Mouse (Mus musculus): ENCODE measurements at regions not wholly inside any gene's neighbourhood (a gene's known extent, or its start where the extent isn't known, plus 50 kb on each side); places are given as distances from the start of the nearest gene placed in this dataset.

DNA sequence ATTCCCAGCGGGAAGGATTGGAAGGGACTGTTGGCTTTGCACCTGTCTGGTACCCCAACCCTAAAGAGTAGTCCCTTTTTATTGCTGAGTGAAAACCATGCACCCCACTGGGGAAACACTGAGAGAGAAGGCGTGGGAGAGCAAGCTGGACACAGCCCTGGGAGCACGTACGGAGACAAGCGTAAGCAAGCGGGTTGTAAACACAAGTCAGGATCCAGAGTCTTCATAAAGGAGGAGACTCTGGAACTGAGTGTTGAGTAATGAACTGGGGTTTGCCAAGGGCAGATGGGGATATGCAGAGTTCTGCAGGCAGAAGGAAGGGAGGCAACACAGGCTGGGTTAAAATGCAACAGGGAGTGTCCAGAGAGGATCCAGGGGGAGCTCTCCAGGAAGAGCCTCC is 141.5 kb upstream of the Dyrk2 start:
- no peak overlapping the region for H3K4me3 ChIP-seq (ENCODE audit: low read length)
- 73% methylated on average over 6 of the region's 6 CpGs for WGBS
- peaks cover 4% of the 10 kb centered on the region; the same call in 1 of the 2 replicates for H3K4me1 ChIP-seq (ENCODE audit: control insufficient read depth, insufficient read depth, low read length)
- H3K9ac ChIP-seq (ENCODE audit: low read depth, low read length): no peak overlapping the region
- H3K36me3 ChIP-seq (ENCODE audit: control insufficient read depth, insufficient read depth, low read length): no peaks in the 10 kb centered on the region
- no peaks in the 10 kb centered on the region for H3K27me3 ChIP-seq (ENCODE audit: control insufficient read depth, insufficient read depth, low read length)
- no peak overlapping the region for H3K27ac ChIP-seq (ENCODE audit: low read depth, low read length)
- H3K9me3 ChIP-seq (ENCODE audit: control insufficient read depth, low read length): no peaks in the 10 kb centered on the region
- H3K4me2 ChIP-seq (replicated peaks; ENCODE audit: low read depth, low read length): no peak overlapping the region
- no peak for ATAC-seq (ENCODE audit: low FRiP score, low TSS enrichment)

DNA sequence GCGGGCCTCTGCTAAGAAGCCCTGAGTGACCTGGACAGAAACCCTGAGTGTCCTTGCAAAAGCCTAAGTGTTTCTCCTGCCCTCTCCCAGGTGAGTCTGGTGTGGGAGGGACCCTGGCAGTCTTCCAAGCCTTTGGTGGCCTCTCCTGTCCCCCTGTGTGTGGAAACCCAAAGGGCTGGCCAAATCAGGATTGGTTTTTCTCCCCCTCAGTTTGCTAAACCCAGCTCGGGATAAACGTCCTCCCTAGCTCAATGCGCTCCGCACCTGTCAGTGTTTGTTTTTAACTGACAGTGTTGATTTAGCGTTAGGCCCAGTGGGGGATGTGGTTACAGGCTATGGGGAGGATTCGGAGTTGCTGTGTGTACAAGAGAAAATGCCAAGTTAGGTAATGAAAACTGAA is 140.9 kb upstream of the Dyrk2 start:
- no peak; the same call in 1 of the 2 replicates for ATAC-seq (ENCODE audit: low FRiP score, low TSS enrichment)
- no peaks in the 10 kb centered on the region for H3K36me3 ChIP-seq (ENCODE audit: control insufficient read depth, insufficient read depth, low read length)
- no peak overlapping the region for H3K27ac ChIP-seq (ENCODE audit: low read depth, low read length)
- no peaks in the 10 kb centered on the region for H3K27me3 ChIP-seq (ENCODE audit: control insufficient read depth, insufficient read depth, low read length)
- peaks cover 4% of the 10 kb centered on the region; the same call in 1 of the 2 replicates for H3K4me1 ChIP-seq (ENCODE audit: control insufficient read depth, insufficient read depth, low read length)
- H3K4me3 ChIP-seq (ENCODE audit: low read length): no peak overlapping the region
- WGBS: 14% methylated on average over 7 of the region's 7 CpGs
- no peak overlapping the region for H3K9ac ChIP-seq (ENCODE audit: low read depth, low read length)
- no peaks in the 10 kb centered on the region for H3K9me3 ChIP-seq (ENCODE audit: control insufficient read depth, low read length)
- H3K4me2 ChIP-seq (replicated peaks; ENCODE audit: low read depth, low read length): no peak overlapping the region

DNA sequence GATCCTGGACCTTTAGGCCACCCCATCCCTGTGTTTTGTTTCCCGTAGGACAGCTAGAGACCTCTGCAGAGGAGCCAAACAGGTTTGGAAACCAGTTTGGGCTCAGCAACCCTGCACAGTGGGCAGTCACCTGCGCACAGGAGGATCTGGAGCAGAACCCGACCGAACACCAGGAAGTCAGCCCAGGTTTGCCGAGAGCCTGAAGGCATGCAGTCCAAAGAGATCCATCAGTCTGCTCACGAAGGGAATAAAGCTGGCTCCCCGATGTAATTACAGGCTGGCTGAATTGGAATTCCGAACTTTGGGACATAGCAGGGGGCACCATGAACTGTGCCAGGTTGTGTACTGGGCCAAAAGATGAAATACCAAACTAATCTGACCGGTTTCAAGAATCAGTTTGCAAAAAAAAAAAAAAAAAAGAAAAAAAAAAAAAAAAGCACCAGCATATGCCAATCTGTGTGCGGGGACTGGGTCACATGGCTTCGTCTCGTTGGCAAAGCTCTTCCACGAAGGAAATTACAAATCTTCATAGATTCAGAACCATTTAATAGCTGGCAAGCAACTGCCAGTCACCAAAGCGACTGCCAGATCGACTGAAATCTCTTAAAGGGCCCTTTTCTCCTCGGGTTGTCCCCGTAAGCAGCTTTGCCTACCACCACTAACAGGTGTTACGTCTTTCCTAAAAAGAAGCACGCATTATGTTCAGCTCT is 137.0 kb upstream of the Dyrk2 start:
- Histone ChIP-seq H3K9me3 (ENCODE audit: control insufficient read depth, low read length) (no peaks in the 10 kb centered on the region), H3K27me3 (ENCODE audit: control insufficient read depth, insufficient read depth, low read length) (no peaks in the 10 kb centered on the region), H3K9ac (ENCODE audit: low read depth, low read length) (no peak overlapping the region), H3K4me3 (ENCODE audit: low read length) (no peak overlapping the region), H3K36me3 (ENCODE audit: control insufficient read depth, insufficient read depth, low read length) (no peaks in the 10 kb centered on the region), H3K4me1 (ENCODE audit: control insufficient read depth, insufficient read depth, low read length) (peaks cover 4% of the 10 kb centered on the region; the same call in 1 of the 2 replicates), H3K4me2 (replicated peaks; ENCODE audit: low read depth, low read length) (no peak overlapping the region), H3K27ac (ENCODE audit: low read depth, low read length) (no peak overlapping the region)
- 79% methylated on average over 19 of the region's 19 CpGs for WGBS
- ATAC-seq (ENCODE audit: low FRiP score, low TSS enrichment): no peak; the same call in 1 of the 2 replicates

DNA sequence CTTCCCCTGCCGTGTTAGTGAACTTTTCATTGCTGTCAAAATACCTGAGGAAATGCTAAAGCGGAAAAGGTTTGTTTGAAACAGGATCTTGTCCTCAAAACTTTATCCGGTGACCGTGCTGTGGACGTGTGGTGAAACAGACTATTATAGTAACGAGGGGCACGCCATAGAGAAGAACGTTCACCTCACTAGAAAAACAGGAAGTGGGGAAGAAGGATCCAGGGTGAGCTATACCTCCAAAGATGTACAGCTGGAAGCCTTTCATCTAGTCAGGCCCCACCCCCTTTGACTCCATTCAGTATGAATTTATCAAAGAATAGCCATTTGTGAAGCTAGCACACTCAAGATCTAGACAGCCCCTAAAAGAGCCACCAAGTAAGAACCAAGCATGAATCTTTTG is 135.5 kb upstream of the Dyrk2 start:
- Histone ChIP-seq H3K4me2 (replicated peaks; ENCODE audit: low read depth, low read length) (no peak overlapping the region), H3K27me3 (ENCODE audit: control insufficient read depth, insufficient read depth, low read length) (no peaks in the 10 kb centered on the region), H3K9ac (ENCODE audit: low read depth, low read length) (no peak overlapping the region), H3K4me3 (ENCODE audit: low read length) (no peak overlapping the region), H3K9me3 (ENCODE audit: control insufficient read depth, low read length) (no peaks in the 10 kb centered on the region), H3K36me3 (ENCODE audit: control insufficient read depth, insufficient read depth, low read length) (no peaks in the 10 kb centered on the region), H3K27ac (ENCODE audit: low read depth, low read length) (no peak overlapping the region), H3K4me1 (ENCODE audit: control insufficient read depth, insufficient read depth, low read length) (no peaks in the 10 kb centered on the region)
- no peak for ATAC-seq (ENCODE audit: low FRiP score, low TSS enrichment)
- WGBS: 80% methylated on average over 8 of the region's 8 CpGs

DNA sequence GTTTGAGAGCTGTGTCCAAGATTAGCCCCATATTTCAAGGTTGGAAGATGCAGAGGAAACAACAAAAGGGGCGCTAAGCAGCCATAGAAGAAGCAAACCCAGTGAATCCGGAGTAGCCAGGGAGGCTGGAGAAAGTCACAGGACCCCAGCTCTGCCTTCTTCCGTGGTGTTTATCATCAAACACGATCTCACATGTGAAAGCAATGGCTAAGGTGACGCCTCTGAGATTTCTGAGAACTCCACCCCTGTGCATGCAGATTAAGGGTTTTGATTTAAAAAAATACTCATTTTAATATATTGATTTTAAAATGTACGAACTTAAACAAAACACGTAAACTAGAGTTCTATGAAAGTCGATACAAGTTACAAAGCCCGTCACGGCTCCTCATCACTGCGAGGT is 134.4 kb upstream of the Dyrk2 start:
- Histone ChIP-seq H3K9ac (ENCODE audit: low read depth, low read length) (no peak overlapping the region), H3K36me3 (ENCODE audit: control insufficient read depth, insufficient read depth, low read length) (no peaks in the 10 kb centered on the region), H3K27me3 (ENCODE audit: control insufficient read depth, insufficient read depth, low read length) (no peaks in the 10 kb centered on the region), H3K4me1 (ENCODE audit: control insufficient read depth, insufficient read depth, low read length) (no peaks in the 10 kb centered on the region), H3K9me3 (ENCODE audit: control insufficient read depth, low read length) (no peaks in the 10 kb centered on the region), H3K27ac (ENCODE audit: low read depth, low read length) (no peak overlapping the region), H3K4me3 (ENCODE audit: low read length) (no peak overlapping the region), H3K4me2 (replicated peaks; ENCODE audit: low read depth, low read length) (no peak overlapping the region)
- 87% methylated on average over 11 of the region's 11 CpGs for WGBS
- no peak for ATAC-seq (ENCODE audit: low FRiP score, low TSS enrichment)

DNA sequence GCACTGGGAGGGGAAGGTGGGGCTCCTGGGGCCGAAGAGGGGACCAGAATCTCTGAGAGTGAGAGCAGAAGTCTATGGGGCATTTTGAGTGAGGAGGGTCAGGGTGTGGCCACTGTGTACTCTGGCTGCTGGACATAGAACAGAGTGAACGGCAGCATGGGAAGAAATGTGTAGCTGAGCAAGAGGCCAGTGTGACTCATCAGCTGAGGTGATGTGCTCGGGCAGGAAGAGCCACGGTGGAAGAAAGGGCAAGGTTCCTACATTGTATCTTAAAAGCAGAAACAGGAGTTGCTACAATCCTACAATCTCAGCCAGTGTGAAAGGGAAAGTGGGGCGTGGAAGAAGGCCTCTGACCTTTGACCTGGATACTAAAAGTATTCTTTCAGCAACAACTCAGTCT is 133.8 kb upstream of the Dyrk2 start:
- no peak overlapping the region for H3K9ac ChIP-seq (ENCODE audit: low read depth, low read length)
- H3K4me1 ChIP-seq (ENCODE audit: control insufficient read depth, insufficient read depth, low read length): no peaks in the 10 kb centered on the region
- no peaks in the 10 kb centered on the region for H3K27me3 ChIP-seq (ENCODE audit: control insufficient read depth, insufficient read depth, low read length)
- no peaks in the 10 kb centered on the region for H3K36me3 ChIP-seq (ENCODE audit: control insufficient read depth, insufficient read depth, low read length)
- ATAC-seq (ENCODE audit: low FRiP score, low TSS enrichment): no peak
- no peak overlapping the region for H3K27ac ChIP-seq (ENCODE audit: low read depth, low read length)
- H3K4me2 ChIP-seq (replicated peaks; ENCODE audit: low read depth, low read length): no peak overlapping the region
- H3K4me3 ChIP-seq (ENCODE audit: low read length): no peak overlapping the region
- WGBS: 64% methylated on average over 5 of the region's 5 CpGs
- H3K9me3 ChIP-seq (ENCODE audit: control insufficient read depth, low read length): no peaks in the 10 kb centered on the region

DNA sequence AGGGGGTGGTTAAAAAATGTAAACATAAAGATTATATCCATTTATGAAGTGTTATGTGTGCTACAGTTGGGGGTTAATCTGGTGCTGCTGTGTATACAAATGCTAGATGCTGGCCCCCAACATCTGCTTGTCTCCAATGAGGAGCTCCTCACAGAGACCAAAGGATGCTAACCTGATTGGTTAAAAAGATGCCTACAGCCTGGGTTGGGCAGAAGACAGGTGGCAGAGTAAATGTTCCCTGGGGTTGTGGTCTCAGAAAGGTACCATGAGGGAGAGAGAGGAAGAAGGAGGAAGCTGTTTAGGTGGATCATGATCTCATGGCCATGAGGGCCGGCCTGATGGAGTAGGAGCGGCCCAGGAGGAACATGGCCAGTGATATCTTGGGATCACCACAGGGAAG is 133.0 kb upstream of the Dyrk2 start:
- H3K4me2 ChIP-seq (replicated peaks; ENCODE audit: low read depth, low read length): no peak overlapping the region
- ATAC-seq (ENCODE audit: low FRiP score, low TSS enrichment): no peak
- H3K27ac ChIP-seq (ENCODE audit: low read depth, low read length): no peak overlapping the region
- no peaks in the 10 kb centered on the region for H3K27me3 ChIP-seq (ENCODE audit: control insufficient read depth, insufficient read depth, low read length)
- H3K36me3 ChIP-seq (ENCODE audit: control insufficient read depth, insufficient read depth, low read length): no peaks in the 10 kb centered on the region
- WGBS: 98% methylated on average over 2 of the region's 2 CpGs
- H3K9me3 ChIP-seq (ENCODE audit: control insufficient read depth, low read length): no peaks in the 10 kb centered on the region
- no peaks in the 10 kb centered on the region for H3K4me1 ChIP-seq (ENCODE audit: control insufficient read depth, insufficient read depth, low read length)
- no peak overlapping the region for H3K4me3 ChIP-seq (ENCODE audit: low read length)
- H3K9ac ChIP-seq (ENCODE audit: low read depth, low read length): no peak overlapping the region

DNA sequence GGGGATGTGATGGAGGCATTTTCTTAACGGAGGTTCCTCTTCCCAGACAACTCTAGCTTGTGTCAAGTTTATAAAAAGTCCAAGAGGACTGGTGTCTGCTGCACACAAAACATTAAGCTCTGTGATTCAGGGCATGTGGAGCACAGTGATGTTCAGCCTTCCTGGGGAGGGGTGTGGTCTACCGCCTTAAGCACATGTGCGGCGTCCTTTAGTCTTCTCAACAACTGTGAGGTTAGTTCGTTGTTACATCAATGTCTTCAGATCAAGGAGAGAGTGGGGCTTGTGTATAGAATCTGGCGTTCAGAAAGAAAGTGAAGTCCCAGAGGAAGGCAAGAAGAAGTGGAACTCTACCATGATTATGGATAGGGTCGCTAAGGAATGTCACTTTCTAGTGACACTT is 131.9 kb upstream of the Dyrk2 start:
- 90% methylated on average over 7 of the region's 7 CpGs for WGBS
- ATAC-seq (ENCODE audit: low FRiP score, low TSS enrichment): no peak
- H3K27me3 ChIP-seq (ENCODE audit: control insufficient read depth, insufficient read depth, low read length): no peaks in the 10 kb centered on the region
- no peaks in the 10 kb centered on the region for H3K4me1 ChIP-seq (ENCODE audit: control insufficient read depth, insufficient read depth, low read length)
- H3K9ac ChIP-seq (ENCODE audit: low read depth, low read length): no peak overlapping the region
- H3K9me3 ChIP-seq (ENCODE audit: control insufficient read depth, low read length): no peaks in the 10 kb centered on the region
- H3K4me2 ChIP-seq (replicated peaks; ENCODE audit: low read depth, low read length): no peak overlapping the region
- H3K36me3 ChIP-seq (ENCODE audit: control insufficient read depth, insufficient read depth, low read length): no peaks in the 10 kb centered on the region
- H3K4me3 ChIP-seq (ENCODE audit: low read length): no peak overlapping the region
- no peak overlapping the region for H3K27ac ChIP-seq (ENCODE audit: low read depth, low read length)

DNA sequence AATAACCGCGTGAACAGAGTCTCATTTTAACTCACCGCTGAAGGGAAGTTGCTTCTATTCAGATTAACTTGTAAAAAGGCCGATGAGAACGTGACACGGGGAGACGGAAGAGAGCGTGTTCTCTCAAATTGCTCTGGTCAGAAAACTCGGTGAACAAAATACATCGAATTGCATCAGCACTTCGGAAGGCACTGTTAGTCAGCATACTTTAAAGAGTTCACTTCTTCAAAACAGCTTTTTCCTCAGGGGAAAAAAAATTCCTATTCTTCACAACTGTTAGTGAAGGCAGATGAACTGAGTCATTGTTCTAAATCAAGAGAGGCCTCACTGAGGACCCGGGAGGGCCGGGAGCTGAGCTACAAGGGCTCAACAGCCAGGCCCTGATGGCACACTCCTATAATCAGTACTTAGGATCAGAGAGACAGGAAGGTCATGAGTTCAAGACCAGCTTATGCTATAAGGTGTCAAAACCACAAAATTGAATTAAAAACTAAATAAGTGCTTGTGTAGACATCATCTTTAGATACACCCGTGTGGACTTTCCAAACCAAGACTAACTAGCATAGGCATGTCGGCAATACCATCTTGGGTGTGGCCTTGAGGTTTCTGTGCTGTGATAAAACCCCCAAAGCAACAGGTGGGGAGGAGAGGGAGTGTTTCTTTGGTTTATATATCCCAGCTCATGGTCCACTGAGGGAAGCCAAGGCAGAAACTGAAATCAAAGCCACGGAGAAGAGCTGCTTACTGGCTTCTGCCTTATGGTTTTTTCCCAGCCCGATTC is 131.2 kb upstream of the Dyrk2 start:
- Histone ChIP-seq H3K27me3 (ENCODE audit: control insufficient read depth, insufficient read depth, low read length) (no peaks in the 10 kb centered on the region), H3K4me1 (ENCODE audit: control insufficient read depth, insufficient read depth, low read length) (no peaks in the 10 kb centered on the region), H3K36me3 (ENCODE audit: control insufficient read depth, insufficient read depth, low read length) (no peaks in the 10 kb centered on the region), H3K27ac (ENCODE audit: low read depth, low read length) (no peak overlapping the region), H3K4me2 (replicated peaks; ENCODE audit: low read depth, low read length) (no peak overlapping the region), H3K4me3 (ENCODE audit: low read length) (no peak overlapping the region), H3K9ac (ENCODE audit: low read depth, low read length) (no peak overlapping the region), H3K9me3 (ENCODE audit: control insufficient read depth, low read length) (no peaks in the 10 kb centered on the region)
- no peak for ATAC-seq (ENCODE audit: low FRiP score, low TSS enrichment)
- WGBS: 88% methylated on average over 17 of the region's 17 CpGs
